In genomic region chrX:160609849-160610248, GRCm38 (mm10) we compare ENCODE assay signal across 8 mouse cellular contexts.
A peak's percentile ranks its signal among the peaks of the same experiment; 100 is the strongest.
DNase-seq lines count a peak whose midpoint lies in the region; ATAC-seq and TF ChIP-seq lines count a peak whose summit lies in the region.

No protein-coding gene starts in this region.

- WGBS in neural tube, embryonic 15.5 days = 40% methylated on average over 3 of the region's 3 CpGs
- 40% methylated on average over 3 of the region's 3 CpGs for WGBS in heart, embryonic 11.5 days (ENCODE audit: insufficient replicate concordance)

- H3K27me3 ChIP-seq in neural tube, embryonic 15.5 days (replicated peaks) = peaks cover 11% of the 10 kb centered on the region; the same call in 1 of the 2 replicates
- H3K27me3 ChIP-seq in heart, embryonic 11.5 days (ENCODE audit: control insufficient read depth, insufficient read depth, low read length) = peaks cover 2% of the 10 kb centered on the region; the same call in 1 of the 2 replicates

- no peaks in the 10 kb centered on the region for H3K4me1 ChIP-seq in neural tube, embryonic 15.5 days
- peaks cover 2% of the 10 kb centered on the region; the same call in 1 of the 2 replicates for H3K4me1 ChIP-seq in embryonic fibroblast, embryonic 13.5 days (ENCODE audit: control insufficient read depth, insufficient read depth, low read length)
- H3K4me1 ChIP-seq in heart, embryonic 11.5 days (ENCODE audit: control insufficient read depth, insufficient read depth, low read length) = no peaks in the 10 kb centered on the region

- no peaks in the 10 kb centered on the region for H3K36me3 ChIP-seq in neural tube, embryonic 15.5 days
- H3K36me3 ChIP-seq in heart, embryonic 11.5 days (ENCODE audit: control insufficient read depth, insufficient read depth, low read length) = no peaks in the 10 kb centered on the region

- no peaks in the 10 kb centered on the region for H3K9me3 ChIP-seq in neural tube, embryonic 15.5 days (replicated peaks)
- H3K9me3 ChIP-seq in heart, embryonic 11.5 days (replicated peaks; ENCODE audit: control insufficient read depth, low read length) = no peaks in the 10 kb centered on the region

- no peak overlapping the region for H3K4me3 ChIP-seq in neural tube, embryonic 15.5 days (replicated peaks)
- no peak overlapping the region for H3K4me3 ChIP-seq in embryonic fibroblast, embryonic 13.5 days (ENCODE audit: insufficient read depth, low read length)
- no peak overlapping the region for H3K4me3 ChIP-seq in heart, embryonic 11.5 days (ENCODE audit: low read depth, low read length)

- H3K9ac ChIP-seq in neural tube, embryonic 15.5 days (replicated peaks) = no peak overlapping the region
- H3K9ac ChIP-seq in heart, embryonic 11.5 days (ENCODE audit: low read depth, low read length) = no peak overlapping the region

- H3K27ac ChIP-seq in neural tube, embryonic 15.5 days (replicated peaks) = no peak overlapping the region
- no peak overlapping the region for H3K27ac ChIP-seq in embryonic fibroblast, embryonic 13.5 days (ENCODE audit: insufficient read depth, low read length)
- no peak overlapping the region for H3K27ac ChIP-seq in heart, embryonic 11.5 days (ENCODE audit: low read depth, low read length)

- peak; percentile 55 to 61 for DNase-seq in cerebellum, postnatal 10 days
- no peak for DNase-seq in cerebellum, adult 11 months
- peak; percentile 37 for DNase-seq in neural tube, embryonic 10.5 days (ENCODE audit: extremely low spot score, low spot score)
- peak; percentile 51 for DNase-seq in mesoderm, embryonic 11.5 days (ENCODE audit: low read depth, low spot score)
- DNase-seq in gastrocnemius, adult 8-10 months (ENCODE audit: low spot score in 2 of 2) = no peak

- TF ChIP-seq CTCF in embryonic fibroblast, embryonic 13.5 days (IDR thresholded peaks at IDR 0.05; ENCODE audit: borderline replicate concordance, insufficient read depth, low read length) = peak; percentile 26; the same call in 1 of the 2 replicates

- ATAC-seq in neural tube, embryonic 15.5 days (ENCODE audit: low FRiP score) = no peak
- no peak for ATAC-seq in heart, embryonic 11.5 days (replicated peaks; ENCODE audit: insufficient number of reproducible peaks, low FRiP score, low TSS enrichment)

- H3K4me2 ChIP-seq in neural tube, embryonic 15.5 days = no peak overlapping the region
- H3K4me2 ChIP-seq in heart, embryonic 11.5 days = no peak overlapping the region

- TF ChIP-seq POLR2A in embryonic fibroblast, embryonic 13.5 days (IDR thresholded peaks at IDR 0.05; ENCODE audit: low read depth, low read length) = no peak

Comparison
In these comparisons a context has a peak if more than half of its experiments do, and no peak if none do; other contexts are left out.
1. DNase-seq: peak in cerebellum, postnatal 10 days (2 of 2), neural tube, embryonic 10.5 days (single experiment) and mesoderm, embryonic 11.5 days (single experiment); none in cerebellum, adult 11 months (single experiment) and gastrocnemius, adult 8-10 months (0 of 2).